Mouse (Mus musculus) liver, embryonic 14.5 days (tissue): ENCODE data around the gene Tia1.
A peak's percentile ranks its signal among the peaks of the same experiment; 100 is the strongest.

Experiments used
- CTCF ChIP-seq: IDR thresholded peaks from 2 replicates; pipeline ENCODE4 v1.5.1; 2016; ENCODE audit warnings: antibody characterized with exemption, low read depth, control low read depth
- EP300 ChIP-seq: IDR thresholded peaks from 2 replicates; pipeline ENCODE4 v1.6.1; 2016; ENCODE audit warnings: antibody characterized with exemption, low read depth

- TF ChIP-seq CTCF: peak; percentile 62
- no peak for TF ChIP-seq EP300
Observed at GRCm38 (mm10) chr6:86391326-86391725, 12.7 kb upstream of the Tia1 start.
